Mouse (Mus musculus) thymus, postnatal 4 days (tissue): ENCODE data around the gene Olfr720.

ENCODE experiments used
- DNase-seq: peaks from one replicate; pipeline ENCODE4 v3.0.0; 2021

Gene Olfr720

GRCm38 (mm10) chr14:14186738-14187137 is at the start of gene Olfr720:
Gene Olfr720, minus strand, starts transcription at chr14:14186838.
- no peak for DNase-seq
